Mouse (Mus musculus) heart, adult 11 months (tissue): ENCODE results near the gene Gadd45b.

Experiments used
- DNase-seq: peaks from one replicate; pipeline ENCODE4 v3.0.0; 2022

Gadd45b gene

DNA sequence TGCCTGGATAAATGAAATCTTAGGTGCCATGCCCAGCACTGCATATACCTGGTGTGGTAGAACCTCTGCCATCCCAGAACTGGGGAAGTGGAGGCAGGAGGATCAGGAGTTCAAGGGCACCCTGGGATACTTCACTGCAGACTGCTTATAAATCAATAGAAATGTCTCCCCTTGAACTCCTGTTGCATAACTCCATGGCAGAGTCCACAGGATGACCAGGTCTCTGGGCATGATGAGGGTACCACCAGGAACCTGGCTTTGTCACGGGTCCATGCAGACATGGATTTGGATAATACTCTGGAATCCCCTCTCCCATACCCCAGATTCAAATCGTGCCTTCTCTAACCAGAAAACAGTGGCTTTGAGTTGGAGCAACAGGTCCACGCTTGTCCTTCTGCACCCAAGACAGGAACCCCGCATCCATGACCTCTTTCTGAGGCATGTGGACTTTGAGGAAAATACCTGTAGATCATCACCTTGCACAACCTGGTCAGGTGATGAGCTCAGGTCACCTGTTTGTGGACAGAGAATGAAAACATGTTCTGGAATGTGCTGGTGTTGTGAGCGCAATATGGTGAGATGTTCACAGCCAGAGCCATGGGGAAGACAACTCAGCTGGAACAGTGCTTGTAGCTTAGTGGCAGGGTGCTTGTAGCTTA, 29.2 kb downstream of the Gadd45b start:
- no peak for DNase-seq

- peak; percentile 97 for DNase-seq
These were observed 31.0 kb downstream of the Gadd45b start for GRCm38 (mm10) chr10:80960551-80961508.

- peak; percentile 97 for DNase-seq
These were observed 32.2 kb downstream of the Gadd45b start for GRCm38 (mm10) chr10:80962051-80962472.

GRCm38 (mm10) chr10:80962585-80962984, 32.7 kb downstream of the Gadd45b start:
- DNase-seq = peak; percentile 94

GRCm38 (mm10) chr10:80963031-80963975, 33.4 kb downstream of the Gadd45b start:
- peak; percentile 96 for DNase-seq

DNA sequence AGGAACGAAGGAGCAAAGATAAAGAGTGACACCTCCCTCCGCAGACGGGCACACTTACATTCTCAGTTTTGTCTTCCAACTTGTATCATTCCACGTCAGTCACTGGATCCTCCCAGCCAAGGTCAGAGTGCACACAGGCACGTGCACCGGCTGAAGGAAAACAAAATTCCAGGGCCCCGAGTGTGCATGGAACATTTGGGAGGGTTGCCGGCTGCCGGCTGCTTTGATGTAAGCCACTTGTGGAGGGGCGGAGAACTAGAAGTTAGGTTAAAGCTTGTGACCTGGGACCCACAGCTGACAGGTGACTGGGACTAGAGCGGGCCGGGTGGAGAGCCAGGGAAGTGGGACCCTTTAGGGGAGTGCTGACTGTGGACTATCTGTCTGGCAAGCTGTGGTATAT, 36.4 kb downstream of the Gadd45b start:
- no peak for DNase-seq

GRCm38 (mm10) chr10:80967101-80967656, 37.3 kb downstream of the Gadd45b start:
- peak; percentile 90 for DNase-seq

GRCm38 (mm10) chr10:80968106-80968505, 38.2 kb downstream of the Gadd45b start:
- DNase-seq = no peak

GRCm38 (mm10) chr10:80969298-80969697, 39.4 kb downstream of the Gadd45b start:
- DNase-seq = no peak

GRCm38 (mm10) chr10:80970159-80970558, 40.3 kb downstream of the Gadd45b start:
- no peak for DNase-seq

GRCm38 (mm10) chr10:80971533-80971932, 41.7 kb downstream of the Gadd45b start:
- DNase-seq = peak; percentile 92

GRCm38 (mm10) chr10:80972071-80972987, 42.5 kb downstream of the Gadd45b start:
- peak; percentile 92 for DNase-seq

DNA sequence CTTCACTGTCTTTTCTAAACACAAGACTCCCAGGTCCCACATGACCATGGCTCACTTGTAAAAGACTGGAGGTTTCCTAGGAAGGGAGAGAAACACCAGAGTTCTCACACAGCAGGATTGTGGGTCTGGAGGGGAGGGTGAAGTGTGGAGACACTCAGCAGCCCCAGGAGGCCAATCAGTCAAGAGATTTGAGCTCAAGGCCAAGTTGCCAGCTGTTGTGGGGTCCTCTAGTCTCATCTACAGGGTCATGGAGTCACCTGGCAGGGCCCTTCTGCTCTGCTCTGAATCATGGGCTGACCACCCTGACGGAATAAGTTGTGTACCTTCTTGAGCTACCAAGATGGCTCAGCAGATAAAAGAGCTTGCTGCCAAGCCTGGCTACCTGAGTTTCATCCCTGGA, 43.8 kb downstream of the Gadd45b start:
- peak; percentile 95 for DNase-seq

DNA sequence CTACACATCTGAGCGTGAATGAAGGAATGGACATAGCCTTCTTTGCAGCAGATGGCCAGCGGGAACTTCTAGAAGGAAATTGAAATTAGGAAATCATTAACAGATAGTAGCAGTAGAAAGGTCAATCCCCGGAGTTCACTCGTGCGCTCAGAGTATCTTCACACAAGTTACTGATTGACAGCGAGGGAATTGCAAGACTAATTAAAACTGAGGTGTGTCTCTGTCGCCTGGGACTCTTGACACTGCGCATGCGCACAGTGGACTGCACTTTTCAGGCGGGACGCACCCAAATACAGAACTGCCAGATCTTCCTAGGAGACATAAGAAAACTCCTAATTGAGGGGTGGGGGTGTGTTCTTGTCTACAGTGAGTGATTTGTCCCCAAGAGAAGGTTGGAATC, 45.6 kb downstream of the Gadd45b start:
- no peak for DNase-seq

DNA sequence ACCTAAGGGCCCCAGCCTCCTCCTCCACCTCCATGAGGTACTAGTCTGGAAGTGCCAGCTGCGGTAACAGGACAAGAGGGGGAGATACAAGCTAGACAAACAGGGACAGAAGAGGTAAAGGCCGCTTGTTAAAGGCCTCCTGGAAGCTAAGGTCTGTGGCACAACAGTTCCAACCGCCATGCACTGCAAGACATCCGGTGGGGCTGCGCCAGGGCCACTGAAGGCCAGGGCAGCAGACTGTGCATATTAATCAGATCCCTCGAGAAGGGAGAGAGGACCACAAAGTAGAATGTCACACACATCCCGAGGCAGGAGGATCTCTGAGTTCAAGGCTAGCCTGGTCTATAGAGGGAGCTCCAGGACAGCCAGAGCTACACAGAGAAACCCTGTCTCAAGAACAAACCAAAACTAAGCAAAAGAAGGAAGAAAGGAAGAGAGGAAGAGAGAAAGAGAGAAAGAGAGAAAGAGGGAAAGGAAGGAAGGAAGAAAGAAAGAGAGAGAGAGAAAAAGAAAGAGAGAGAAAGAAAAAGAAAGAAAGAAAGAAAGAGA, 51.8 kb downstream of the Gadd45b start:
- DNase-seq = no peak
